Mouse (Mus musculus): Measurements from ENCODE around the gene Polr1c. TPM values are rescaled to one million over a fixed set of nuclear protein-coding genes. Genes with fewer than 3 reads are reported as not detected.

Polr1c gene
- total and polyA plus RNA-seq, 2 experiments from 2014 or later, result 27.2 to 38.3 TPM

DNA sequence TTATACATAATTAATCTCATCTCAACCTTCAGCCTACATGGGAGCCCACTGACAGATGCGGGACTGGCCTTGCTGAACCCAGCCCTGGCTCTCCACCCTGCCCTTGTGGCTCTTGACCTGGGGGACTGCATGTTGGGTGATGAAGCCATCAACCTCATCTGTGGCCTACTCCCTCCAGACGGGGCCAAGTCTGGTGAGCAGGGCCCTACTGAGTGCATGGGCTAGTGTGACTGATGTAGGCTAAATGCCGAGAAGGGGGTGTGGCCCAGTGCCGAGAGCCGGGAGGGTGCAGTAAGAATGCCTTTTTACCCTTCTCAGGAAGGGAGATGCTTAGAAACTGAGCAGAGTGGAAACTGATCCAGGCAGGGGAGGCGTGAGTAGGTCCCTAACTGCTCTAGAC is 7.3 kb upstream of the Polr1c start:
- Histone ChIP-seq H3K27me3 (ENCODE audit: control insufficient read depth, insufficient read depth, low read length) (peaks cover 15% of the 10 kb centered on the region), H3K9ac (replicated peaks; ENCODE audit: low read depth, low read length) (no peak overlapping the region), H3K4me3 (ENCODE audit: low read depth, low read length) (no peak overlapping the region), H3K27ac (ENCODE audit: low read depth) (no peak overlapping the region), H3K4me1 (ENCODE audit: control insufficient read depth, insufficient read depth) (peaks cover 11% of the 10 kb centered on the region), H3K9me3 (replicated peaks; ENCODE audit: control insufficient read depth, low read length) (no peaks in the 10 kb centered on the region), H3K36me3 (replicated peaks; ENCODE audit: control insufficient read depth, insufficient read depth, low read length) (peaks cover 50% of the 10 kb centered on the region), H3K4me2 (ENCODE audit: low read depth, low read length) (no peak overlapping the region)
- DNase-seq (ENCODE audit: low spot score), result no peak
- TF ChIP-seq EP300 (IDR thresholded peaks at IDR 0.05; ENCODE audit: low read depth) (no peak), CTCF (IDR thresholded peaks at IDR 0.05; ENCODE audit: low read depth) (no peak)
- WGBS, result 31% methylated on average over 6 of the region's 6 CpGs
- no peak for ATAC-seq (ENCODE audit: insufficient read depth, low read depth)

GRCm38 (mm10) chr17:46254106-46254505 is 6.3 kb upstream of the Polr1c start:
- DNase-seq (ENCODE audit: low spot score), result no peak
- TF ChIP-seq EP300 (IDR thresholded peaks at IDR 0.05; ENCODE audit: low read depth) (no peak), CTCF (IDR thresholded peaks at IDR 0.05; ENCODE audit: low read depth) (no peak)
- WGBS, result 1% methylated on average over 47 of the region's 54 CpGs
- Histone ChIP-seq H3K27ac (ENCODE audit: low read depth) (no peak overlapping the region), H3K4me3 (ENCODE audit: low read depth, low read length) (peak overlapping the region; percentile 72), H3K4me2 (ENCODE audit: low read depth, low read length) (peak overlapping the region; percentile 100), H3K36me3 (replicated peaks; ENCODE audit: control insufficient read depth, insufficient read depth, low read length) (peaks cover 50% of the 10 kb centered on the region), H3K4me1 (ENCODE audit: control insufficient read depth, insufficient read depth) (peaks cover 13% of the 10 kb centered on the region), H3K27me3 (ENCODE audit: control insufficient read depth, insufficient read depth, low read length) (peaks cover 15% of the 10 kb centered on the region), H3K9me3 (replicated peaks; ENCODE audit: control insufficient read depth, low read length) (no peaks in the 10 kb centered on the region), H3K9ac (replicated peaks; ENCODE audit: low read depth, low read length) (peak overlapping the region; percentile 42; the same call in 1 of the 2 replicates)
- peak; percentile 9; the same call in 1 of the 2 replicates for ATAC-seq (ENCODE audit: insufficient read depth, low read depth)

DNA sequence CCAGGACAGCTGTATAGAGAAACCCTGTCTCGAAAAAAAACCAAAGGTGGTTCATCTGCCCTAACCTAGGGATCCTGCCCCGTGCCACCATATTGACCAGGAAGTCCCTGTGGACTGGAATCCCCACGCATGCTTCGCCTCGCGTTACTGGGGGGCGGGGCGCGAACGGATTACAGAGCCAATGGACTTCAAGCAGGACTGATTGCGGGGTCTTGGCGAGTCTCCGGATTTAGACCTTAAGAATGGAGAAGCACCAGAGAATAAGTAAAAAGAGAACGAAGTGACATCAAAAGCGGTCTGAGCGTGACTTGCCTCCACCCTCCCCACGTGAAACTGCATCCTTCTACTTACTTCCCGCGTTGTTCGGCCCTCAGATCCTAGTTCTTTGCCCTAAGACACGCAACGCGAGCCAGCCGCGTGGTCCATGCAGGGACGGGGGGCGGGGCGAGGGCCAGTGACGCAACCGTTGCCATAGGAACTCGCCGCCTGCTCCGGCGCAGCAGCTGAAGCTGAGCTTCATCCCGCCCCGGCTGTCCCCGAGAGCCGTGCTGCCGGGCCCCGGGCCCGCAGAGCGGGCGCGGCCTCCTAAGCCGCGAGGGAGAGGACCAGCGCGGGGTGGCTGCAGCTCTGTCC is 5.7 kb upstream of the Polr1c start, which contains the start of gene Lrrc73:
Gene Lrrc73 (plus strand): TSS at position 80 of the 633 bp plus-strand sequence.
- Histone ChIP-seq H3K27ac (ENCODE audit: low read depth) (no peak within 1 kb of the TSS), H3K27me3 (ENCODE audit: control insufficient read depth, insufficient read depth, low read length) (peaks cover 15% of the 10 kb centered on the region), H3K4me1 (ENCODE audit: control insufficient read depth, insufficient read depth) (peaks cover 15% of the 10 kb centered on the region), H3K4me3 (ENCODE audit: low read depth, low read length) (peak within 1 kb of the TSS; percentile 72), H3K9me3 (replicated peaks; ENCODE audit: control insufficient read depth, low read length) (no peaks in the 10 kb centered on the region), H3K4me2 (ENCODE audit: low read depth, low read length) (peak within 1 kb of the TSS; percentile 100), H3K36me3 (replicated peaks; ENCODE audit: control insufficient read depth, insufficient read depth, low read length) (peaks cover 44% of the 10 kb centered on the region), H3K9ac (replicated peaks; ENCODE audit: low read depth, low read length) (peak within 1 kb of the TSS; percentile 42; the same call in 1 of the 2 replicates)
- 3% methylated on average over 48 of the region's 48 CpGs for WGBS
- peak; percentile 79 for ATAC-seq (ENCODE audit: insufficient read depth, low read depth)
- DNase-seq (ENCODE audit: low spot score), result peak; percentile 75
- TF ChIP-seq CTCF (IDR thresholded peaks at IDR 0.05; ENCODE audit: low read depth) (no peak), EP300 (IDR thresholded peaks at IDR 0.05; ENCODE audit: low read depth) (no peak)

DNA sequence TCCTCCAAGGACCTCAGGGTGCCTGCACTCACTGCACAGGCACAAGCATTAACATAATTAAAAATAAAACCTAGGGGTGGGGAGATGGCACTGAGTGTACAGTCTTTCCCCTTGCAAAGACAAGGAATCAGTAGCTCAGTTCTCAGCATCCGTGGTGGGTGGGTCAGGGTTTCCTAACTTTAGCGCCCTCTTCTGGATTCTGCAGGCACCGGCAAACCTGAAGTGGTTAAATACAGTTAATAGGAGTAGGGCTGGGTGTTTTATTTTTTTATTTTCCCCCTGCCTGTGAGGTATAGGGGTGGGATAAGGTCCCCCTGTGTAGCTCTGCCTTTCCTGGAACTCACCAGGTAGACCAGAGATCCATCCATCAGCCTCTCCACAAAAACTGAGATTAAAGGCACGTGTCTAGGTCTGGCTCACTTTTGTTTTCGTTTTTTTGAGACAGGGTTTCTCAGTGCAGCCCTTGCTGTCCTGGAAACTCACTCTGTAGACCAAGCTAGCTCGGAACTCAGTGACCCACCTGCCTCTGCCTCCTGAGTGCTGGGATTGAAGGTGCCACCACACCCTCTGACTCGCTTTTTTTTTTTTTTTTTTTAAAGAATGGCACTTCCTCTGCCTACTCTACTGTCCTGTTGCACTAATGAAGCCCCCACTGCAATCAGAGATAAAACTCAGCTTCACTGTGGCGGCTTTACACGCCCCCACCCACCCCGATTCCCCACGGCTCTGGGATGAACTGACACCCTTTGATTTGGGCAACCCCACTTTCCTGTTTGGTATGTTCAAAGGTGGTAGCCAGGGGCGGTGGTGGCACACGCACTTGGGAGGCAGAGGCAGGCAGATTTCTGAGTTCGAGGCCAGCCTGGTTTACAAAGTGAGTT is 5.0 kb upstream of the Polr1c start:
- WGBS, result 52% methylated on average over 14 of the region's 14 CpGs
- Histone ChIP-seq H3K4me3 (ENCODE audit: low read depth, low read length) (peak overlapping the region; percentile 72; the same call in 1 of the 2 replicates), H3K4me2 (ENCODE audit: low read depth, low read length) (peak overlapping the region; percentile 100), H3K9ac (replicated peaks; ENCODE audit: low read depth, low read length) (no peak overlapping the region), H3K9me3 (replicated peaks; ENCODE audit: control insufficient read depth, low read length) (no peaks in the 10 kb centered on the region), H3K27me3 (ENCODE audit: control insufficient read depth, insufficient read depth, low read length) (peaks cover 15% of the 10 kb centered on the region), H3K27ac (ENCODE audit: low read depth) (no peak overlapping the region), H3K36me3 (replicated peaks; ENCODE audit: control insufficient read depth, insufficient read depth, low read length) (peaks cover 37% of the 10 kb centered on the region), H3K4me1 (ENCODE audit: control insufficient read depth, insufficient read depth) (peaks cover 15% of the 10 kb centered on the region)
- DNase-seq (ENCODE audit: low spot score) (no peak), ATAC-seq (ENCODE audit: insufficient read depth, low read depth) (no peak)
- TF ChIP-seq EP300 (IDR thresholded peaks at IDR 0.05; ENCODE audit: low read depth) (no peak), CTCF (IDR thresholded peaks at IDR 0.05; ENCODE audit: low read depth) (peak; percentile 38; the same call in 1 of the 2 replicates)

DNA sequence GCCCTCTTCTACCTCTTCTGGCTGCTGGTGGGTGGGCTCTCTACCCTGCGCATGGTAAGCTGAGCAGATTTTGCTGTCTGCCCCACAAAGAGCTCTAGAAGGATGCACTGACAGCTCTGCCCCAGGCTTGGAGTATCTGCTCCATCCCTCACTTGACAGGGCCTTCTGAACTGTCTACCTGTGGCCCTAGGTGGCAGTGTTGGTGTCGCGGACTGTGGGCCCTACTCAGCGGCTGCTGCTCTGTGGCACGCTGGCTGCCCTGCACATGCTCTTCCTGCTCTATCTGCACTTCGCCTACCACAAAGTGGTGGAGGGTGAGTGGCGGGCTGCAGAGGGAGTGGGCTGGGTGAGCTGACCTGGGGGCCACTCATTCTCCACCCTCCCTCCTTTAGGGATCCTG is 3.3 kb upstream of the Polr1c start:
- 71% methylated on average over 7 of the region's 7 CpGs for WGBS
- Histone ChIP-seq H3K27ac (ENCODE audit: low read depth) (no peak overlapping the region), H3K27me3 (ENCODE audit: control insufficient read depth, insufficient read depth, low read length) (peaks cover 15% of the 10 kb centered on the region), H3K4me1 (ENCODE audit: control insufficient read depth, insufficient read depth) (peaks cover 22% of the 10 kb centered on the region), H3K9me3 (replicated peaks; ENCODE audit: control insufficient read depth, low read length) (no peaks in the 10 kb centered on the region), H3K4me2 (ENCODE audit: low read depth, low read length) (no peak overlapping the region), H3K4me3 (ENCODE audit: low read depth, low read length) (no peak overlapping the region), H3K36me3 (replicated peaks; ENCODE audit: control insufficient read depth, insufficient read depth, low read length) (peaks cover 31% of the 10 kb centered on the region), H3K9ac (replicated peaks; ENCODE audit: low read depth, low read length) (no peak overlapping the region)
- ATAC-seq (ENCODE audit: insufficient read depth, low read depth) (no peak), DNase-seq (ENCODE audit: low spot score) (no peak)
- TF ChIP-seq EP300 (IDR thresholded peaks at IDR 0.05; ENCODE audit: low read depth) (no peak), CTCF (IDR thresholded peaks at IDR 0.05; ENCODE audit: low read depth) (no peak)
